Mouse (Mus musculus) erythroblast, embryonic 14.5 days (primary cell): ENCODE data around the gene Sf3b5. TPM values are rescaled to one million over a fixed set of nuclear protein-coding genes. Genes with fewer than 3 reads are reported as not detected.

Experiments used
- H3K27me3 ChIP-seq: 2 replicates; pipeline ENCODE4 v1.6.1; 2012; ENCODE audit warnings: inconsistent platforms; ENCODE audit not compliant: control insufficient read depth
- H3K36me3 ChIP-seq: 2 replicates; pipeline ENCODE4 v1.6.1; 2012; ENCODE audit warnings: mild to moderate bottlenecking, inconsistent platforms; ENCODE audit not compliant: control insufficient read depth
- H3K4me1 ChIP-seq: 2 replicates; pipeline ENCODE4 v1.6.1; 2012; ENCODE audit warnings: inconsistent platforms; ENCODE audit not compliant: control insufficient read depth
- H3K4me3 ChIP-seq: replicated peaks from 2 replicates; pipeline ENCODE3; 2012; ENCODE audit warnings: moderate library complexity, mild to moderate bottlenecking, inconsistent platforms
- H3K9me3 ChIP-seq: 2 replicates; pipeline ENCODE4 v1.6.1; 2012; ENCODE audit warnings: low read length, inconsistent platforms, mixed read lengths; ENCODE audit not compliant: control insufficient read depth
- GATA1 ChIP-seq: IDR thresholded peaks from 2 replicates; pipeline ENCODE4 v1.6.1; 2012; ENCODE audit warnings: low read length, inconsistent platforms, mixed read lengths
- TAL1 ChIP-seq: IDR thresholded peaks from 3 replicates; pipeline ENCODE4 v1.6.1; 2012; ENCODE audit warnings: low read length, inconsistent platforms, mixed read lengths
- polyA plus RNA-seq: library from polyadenylated mRNA; stranded (reverse); fragments of >175 nt; gene quantifications from 2 replicates; pipeline ENCODE4 v1.2.3, GENCODE M21; 2012

Gene Sf3b5
- polyA plus RNA-seq, 1 experiment, result 9.0 TPM

DNA sequence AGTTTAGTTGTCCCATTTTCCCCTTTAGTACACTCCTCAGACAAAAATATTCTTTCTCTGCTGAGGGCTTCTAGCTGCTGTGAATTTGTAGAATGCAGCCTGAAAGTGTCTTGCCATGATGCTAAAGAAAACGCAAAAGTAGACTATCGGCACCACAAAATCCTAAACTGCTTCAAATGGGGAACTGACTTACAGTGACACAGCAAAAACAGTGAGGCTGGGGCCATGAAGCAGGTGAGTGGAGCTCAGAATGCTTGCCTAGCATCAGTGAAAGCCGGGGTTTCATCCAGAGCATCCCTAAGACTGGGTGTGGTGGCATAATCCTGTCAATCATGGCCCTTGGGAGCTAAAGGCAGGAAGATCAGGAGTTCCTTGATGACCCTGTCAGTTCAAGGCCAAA lies 29.7 kb upstream of the Sf3b5 start:
- H3K36me3 ChIP-seq, result no peaks in the 10 kb centered on the region
- H3K4me1 ChIP-seq, result no peaks in the 10 kb centered on the region
- no peaks in the 10 kb centered on the region for H3K9me3 ChIP-seq
- H3K27me3 ChIP-seq, result no peaks in the 10 kb centered on the region
- no peak overlapping the region for H3K4me3 ChIP-seq
- TF ChIP-seq GATA1 (no peak), TAL1 (no peak)

- Histone ChIP-seq H3K27me3 (no peaks in the 10 kb centered on the region), H3K4me3 (no peak overlapping the region), H3K4me1 (no peaks in the 10 kb centered on the region), H3K9me3 (no peaks in the 10 kb centered on the region), H3K36me3 (no peaks in the 10 kb centered on the region)
- TF ChIP-seq TAL1, result no peak
- TF ChIP-seq GATA1, result no peak
These were observed 29.2 kb upstream of the Sf3b5 start for GRCm38 (mm10) chr10:12975957-12976356.

DNA sequence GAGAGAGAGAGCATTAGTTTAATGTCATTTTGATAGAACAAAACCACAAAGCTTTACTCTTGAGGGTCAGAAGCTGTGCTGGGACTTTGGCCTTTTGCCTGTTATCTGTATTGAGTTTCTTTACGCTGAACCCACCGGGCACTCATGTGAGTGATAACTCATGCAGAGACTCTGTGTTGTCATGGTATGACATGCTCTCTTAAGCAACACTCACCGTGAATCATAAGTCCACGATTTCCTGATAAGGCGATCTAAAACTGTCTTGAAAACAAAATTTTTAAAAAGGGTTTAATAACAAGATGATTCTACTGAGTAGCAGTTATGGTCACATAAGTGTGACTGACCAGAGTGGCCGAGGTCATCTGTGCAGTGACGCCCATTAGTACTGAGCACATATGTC lies 28.6 kb upstream of the Sf3b5 start:
- Histone ChIP-seq H3K9me3 (no peaks in the 10 kb centered on the region), H3K4me1 (no peaks in the 10 kb centered on the region), H3K4me3 (no peak overlapping the region), H3K36me3 (no peaks in the 10 kb centered on the region), H3K27me3 (no peaks in the 10 kb centered on the region)
- TF ChIP-seq TAL1 (no peak), GATA1 (no peak)

- H3K27me3 ChIP-seq, result no peaks in the 10 kb centered on the region
- TF ChIP-seq GATA1 (no peak), TAL1 (no peak)
- no peak overlapping the region for H3K4me3 ChIP-seq
- no peaks in the 10 kb centered on the region for H3K36me3 ChIP-seq
- H3K4me1 ChIP-seq, result no peaks in the 10 kb centered on the region
- H3K9me3 ChIP-seq, result no peaks in the 10 kb centered on the region
These were observed 27.3 kb upstream of the Sf3b5 start for GRCm38 (mm10) chr10:12977787-12978212.

DNA sequence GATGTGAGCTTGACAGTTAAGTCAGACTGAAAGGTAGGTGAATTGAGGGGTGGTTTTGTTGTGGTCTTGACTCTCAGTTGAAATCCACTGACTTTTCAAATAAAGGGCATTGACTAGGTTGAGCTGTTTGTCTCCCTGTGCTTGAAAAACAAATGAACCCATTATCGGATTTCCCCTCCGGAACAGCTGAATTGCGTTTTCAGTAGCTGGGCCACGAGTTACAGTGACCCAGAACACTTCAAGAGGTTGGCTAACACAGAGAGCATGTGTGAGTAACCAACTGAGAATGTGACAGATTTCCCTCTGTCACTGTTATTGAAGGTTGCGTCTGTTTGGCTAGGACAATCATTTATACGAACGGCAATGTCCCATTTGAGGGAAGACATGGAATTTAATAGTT lies 24.1 kb upstream of the Sf3b5 start:
- no peaks in the 10 kb centered on the region for H3K9me3 ChIP-seq
- TF ChIP-seq GATA1, result no peak
- no peak for TF ChIP-seq TAL1
- no peaks in the 10 kb centered on the region for H3K27me3 ChIP-seq
- H3K4me1 ChIP-seq, result peaks cover 3% of the 10 kb centered on the region
- no peaks in the 10 kb centered on the region for H3K36me3 ChIP-seq
- H3K4me3 ChIP-seq, result no peak overlapping the region

- Histone ChIP-seq H3K27me3 (no peaks in the 10 kb centered on the region), H3K4me3 (no peak overlapping the region), H3K4me1 (peaks cover 13% of the 10 kb centered on the region), H3K9me3 (no peaks in the 10 kb centered on the region), H3K36me3 (no peaks in the 10 kb centered on the region)
- TF ChIP-seq GATA1 (no peak), TAL1 (no peak)
These were observed 21.6 kb upstream of the Sf3b5 start for GRCm38 (mm10) chr10:12983516-12983915.

- no peaks in the 10 kb centered on the region for H3K36me3 ChIP-seq
- H3K4me1 ChIP-seq, result peaks cover 13% of the 10 kb centered on the region
- H3K27me3 ChIP-seq, result no peaks in the 10 kb centered on the region
- TF ChIP-seq TAL1, result no peak
- no peak for TF ChIP-seq GATA1
- H3K4me3 ChIP-seq, result no peak overlapping the region
- no peaks in the 10 kb centered on the region for H3K9me3 ChIP-seq
These were observed 20.1 kb upstream of the Sf3b5 start for GRCm38 (mm10) chr10:12985028-12985427.

DNA sequence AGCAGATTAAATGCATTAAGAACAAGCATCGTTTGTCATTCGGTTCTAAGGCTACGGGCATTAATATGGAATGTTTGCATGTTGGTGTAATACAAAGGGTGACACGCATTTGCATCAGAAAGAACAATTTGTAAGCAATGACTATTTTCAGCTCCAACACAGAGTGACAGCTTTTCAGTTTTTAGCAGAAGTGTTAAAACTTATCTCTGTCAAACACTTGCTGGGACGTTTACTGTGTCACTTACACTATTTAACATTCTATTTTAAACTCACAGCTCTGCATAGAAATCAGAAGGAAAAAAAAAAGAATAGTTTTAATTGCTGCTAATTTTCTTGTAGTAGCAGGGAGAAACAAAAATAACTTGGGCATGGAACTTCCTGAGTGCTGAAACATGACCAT lies 18.7 kb upstream of the Sf3b5 start:
- Histone ChIP-seq H3K4me1 (peaks cover 13% of the 10 kb centered on the region), H3K36me3 (no peaks in the 10 kb centered on the region), H3K9me3 (no peaks in the 10 kb centered on the region), H3K27me3 (no peaks in the 10 kb centered on the region), H3K4me3 (no peak overlapping the region)
- TF ChIP-seq GATA1 (no peak), TAL1 (no peak)

DNA sequence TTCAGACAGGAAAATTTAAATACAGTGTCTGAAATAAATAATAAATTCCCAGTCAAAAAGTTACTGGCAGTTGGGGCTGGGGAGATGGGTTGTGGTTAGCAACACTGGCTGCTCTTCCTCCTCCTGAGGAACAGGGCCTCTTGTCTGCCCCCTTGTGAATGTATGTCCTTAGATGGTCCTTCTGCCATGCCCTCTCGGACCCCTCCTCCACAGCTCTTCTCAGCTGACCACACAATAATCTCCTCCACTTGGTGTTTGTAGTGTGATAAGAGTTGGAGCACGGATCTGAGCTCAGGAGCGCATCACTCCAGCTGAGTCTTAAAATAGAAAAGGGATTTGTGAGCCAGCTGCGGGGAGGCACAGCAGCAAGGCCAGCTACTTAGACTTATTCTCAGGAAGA lies 18.2 kb upstream of the Sf3b5 start:
- no peaks in the 10 kb centered on the region for H3K36me3 ChIP-seq
- H3K4me1 ChIP-seq, result peaks cover 13% of the 10 kb centered on the region
- no peaks in the 10 kb centered on the region for H3K27me3 ChIP-seq
- H3K4me3 ChIP-seq, result no peak overlapping the region
- TF ChIP-seq TAL1 (no peak), GATA1 (no peak)
- no peaks in the 10 kb centered on the region for H3K9me3 ChIP-seq

DNA sequence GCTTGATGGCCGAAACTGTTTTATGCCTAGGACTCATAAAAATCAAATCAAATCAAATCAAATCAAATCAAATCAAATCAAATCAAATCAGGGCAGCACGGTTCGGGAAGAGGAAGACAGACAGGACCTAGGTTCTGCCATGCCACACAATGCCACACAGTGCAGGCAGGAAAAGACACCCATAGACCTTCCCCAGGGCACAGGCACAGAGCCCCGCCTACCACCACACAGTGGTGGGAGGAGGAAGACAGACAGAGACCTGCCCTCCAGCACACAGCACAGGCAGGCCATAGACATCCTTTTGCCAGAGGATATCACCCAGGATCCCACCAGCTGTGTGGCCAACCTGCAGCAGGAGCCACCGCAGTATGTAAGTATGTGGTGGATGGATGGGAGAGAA lies 13.2 kb upstream of the Sf3b5 start:
- Histone ChIP-seq H3K36me3 (no peaks in the 10 kb centered on the region), H3K4me3 (no peak overlapping the region), H3K27me3 (no peaks in the 10 kb centered on the region), H3K4me1 (peaks cover 14% of the 10 kb centered on the region), H3K9me3 (no peaks in the 10 kb centered on the region)
- no peak for TF ChIP-seq GATA1
- no peak for TF ChIP-seq TAL1

- no peaks in the 10 kb centered on the region for H3K27me3 ChIP-seq
- no peaks in the 10 kb centered on the region for H3K36me3 ChIP-seq
- no peak overlapping the region for H3K4me3 ChIP-seq
- no peaks in the 10 kb centered on the region for H3K9me3 ChIP-seq
- H3K4me1 ChIP-seq, result peaks cover 7% of the 10 kb centered on the region
- TF ChIP-seq GATA1 (no peak), TAL1 (no peak)
These were observed 11.6 kb upstream of the Sf3b5 start for GRCm38 (mm10) chr10:12993411-12994039.
